8 mouse cellular contexts compared by ENCODE assay signal in the genomic region with DNA sequence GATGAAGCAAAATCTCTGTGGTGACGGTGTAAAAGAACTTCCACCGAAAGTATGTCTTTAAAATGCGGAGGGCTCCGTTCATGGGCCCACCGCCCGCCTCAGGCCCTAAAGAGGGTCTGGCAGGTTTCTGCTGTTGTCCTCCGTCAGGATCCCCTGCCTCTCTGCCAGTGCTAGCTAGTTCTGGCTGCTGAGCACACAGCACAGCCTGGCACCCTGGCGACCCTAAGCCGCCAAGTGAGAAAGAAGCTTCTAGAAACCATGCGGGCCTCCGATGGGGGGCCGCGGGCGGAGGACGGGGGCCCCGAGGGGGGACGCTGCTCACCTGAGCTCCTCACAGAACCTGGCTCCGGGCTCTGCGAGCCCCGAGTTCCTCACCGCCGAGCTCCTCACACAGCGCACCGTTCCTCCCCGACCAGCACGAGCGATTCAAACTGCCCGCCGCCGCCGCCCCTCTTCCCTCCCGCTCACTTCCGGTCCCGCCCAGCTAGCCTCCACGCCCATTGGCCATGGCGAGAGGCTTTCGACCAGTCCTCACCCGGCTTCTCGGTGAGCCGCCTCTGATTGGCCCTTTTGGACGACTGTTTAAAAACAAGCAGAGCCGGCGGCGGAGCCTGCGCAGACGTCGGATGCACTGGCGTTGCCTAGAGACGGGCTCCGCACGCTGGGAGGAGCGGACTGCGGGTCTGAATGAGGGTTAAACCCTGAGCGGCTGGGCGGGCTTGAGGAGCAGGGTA. TPM values are rescaled to one million over a fixed set of nuclear protein-coding genes. Genes with fewer than 3 reads are reported as not detected.
DNase-seq lines count a peak whose midpoint lies in the region; ATAC-seq and TF ChIP-seq lines count a peak whose summit lies in the region.

TSS of gene Cenpf (minus strand) at position 433 of the 734 bp plus-strand sequence.

- H3K27ac ChIP-seq in embryonic facial prominence, embryonic 14.5 days (replicated peaks; ENCODE audit: low read depth, low read length) = peak within 1 kb of the TSS; percentile 68
- H3K27ac ChIP-seq in heart, adult 2 months = peak within 1 kb of the TSS; percentile 67; the same call in 1 of the 2 replicates
- H3K27ac ChIP-seq in limb, embryonic 13.5 days = peak within 1 kb of the TSS; percentile 29; the same call in 1 of the 2 replicates
- H3K27ac ChIP-seq in midbrain, embryonic 16.5 days (ENCODE audit: low read length) = no peak within 1 kb of the TSS

- peak; percentile 55; the same call in 1 of the 2 replicates for TF ChIP-seq POLR2A in heart, adult 2 months (IDR thresholded peaks at IDR 0.05; ENCODE audit: insufficient read depth, low read depth, low read length)

- no peaks in the 10 kb centered on the region for H3K9me3 ChIP-seq in embryonic facial prominence, embryonic 14.5 days (ENCODE audit: control insufficient read depth, low read length)
- no peaks in the 10 kb centered on the region for H3K9me3 ChIP-seq in limb, embryonic 13.5 days
- no peaks in the 10 kb centered on the region for H3K9me3 ChIP-seq in midbrain, embryonic 16.5 days (replicated peaks; ENCODE audit: control insufficient read depth, low read length, poor library complexity, severe bottlenecking)

- H3K4me2 ChIP-seq in embryonic facial prominence, embryonic 14.5 days (ENCODE audit: low read depth, low read length) = peak within 1 kb of the TSS; percentile 88
- H3K4me2 ChIP-seq in limb, embryonic 13.5 days (replicated peaks) = peak within 1 kb of the TSS; percentile 94
- peak within 1 kb of the TSS; percentile 77 for H3K4me2 ChIP-seq in midbrain, embryonic 16.5 days (ENCODE audit: low read length)

- H3K27me3 ChIP-seq in embryonic facial prominence, embryonic 14.5 days (replicated peaks; ENCODE audit: control insufficient read depth, insufficient read depth, low read length) = no peaks in the 10 kb centered on the region
- H3K27me3 ChIP-seq in heart, adult 2 months (ENCODE audit: control insufficient read depth, insufficient read depth, low read length) = no peaks in the 10 kb centered on the region
- no peaks in the 10 kb centered on the region for H3K27me3 ChIP-seq in limb, embryonic 13.5 days
- H3K27me3 ChIP-seq in midbrain, embryonic 16.5 days (ENCODE audit: control insufficient read depth, insufficient read depth, low read depth, low read length) = no peaks in the 10 kb centered on the region

- ATAC-seq in embryonic facial prominence, embryonic 14.5 days (ENCODE audit: low read depth) = peak; percentile 100
- ATAC-seq in limb, embryonic 13.5 days (ENCODE audit: low FRiP score, low read depth) = peak; percentile 100
- peak; percentile 100 for ATAC-seq in midbrain, embryonic 16.5 days

- peak; percentile 99 for DNase-seq in 3T3-L1 (ENCODE audit: low read depth, low spot score)
- peak; percentile 92 to 96 for DNase-seq in adrenal gland, postnatal 4 days (ENCODE audit: low spot score in 2 of 2)
- peak; percentile 100 for DNase-seq in embryonic facial prominence, embryonic 14.5 days (ENCODE audit: low spot score)
- DNase-seq in heart, adult 2 months = peak; percentile 97 to 98
- DNase-seq in kidney, adult 8-10 months = peak; percentile 98
- DNase-seq in spleen, postnatal 10 days (ENCODE audit: low spot score in 2 of 2) = peak; percentile 90 to 99

- intact Hi-C loops in heart, adult 2 months (cut with DNase I) = no loop called here

- no peak for TF ChIP-seq EP300 in heart, adult 2 months (IDR thresholded peaks at IDR 0.05; ENCODE audit: insufficient read depth, low read depth, low read length)

- peak within 1 kb of the TSS; percentile 80 for H3K4me3 ChIP-seq in embryonic facial prominence, embryonic 14.5 days (ENCODE audit: low read depth, low read length)
- H3K4me3 ChIP-seq in heart, adult 2 months = peak within 1 kb of the TSS; percentile 84
- H3K4me3 ChIP-seq in limb, embryonic 13.5 days = peak within 1 kb of the TSS; percentile 77
- peak within 1 kb of the TSS; percentile 57 for H3K4me3 ChIP-seq in midbrain, embryonic 16.5 days (ENCODE audit: low read depth, low read length)

- peak within 1 kb of the TSS; percentile 80 for H3K9ac ChIP-seq in embryonic facial prominence, embryonic 14.5 days (ENCODE audit: low read depth, low read length)
- peak within 1 kb of the TSS; percentile 46 for H3K9ac ChIP-seq in heart, adult 2 months (ENCODE audit: low read depth, low read length)
- H3K9ac ChIP-seq in limb, embryonic 13.5 days = peak within 1 kb of the TSS; percentile 75
- peak within 1 kb of the TSS; percentile 47; the same call in 1 of the 2 replicates for H3K9ac ChIP-seq in midbrain, embryonic 16.5 days (ENCODE audit: low read depth, low read length)

- WGBS in embryonic facial prominence, embryonic 14.5 days = under 1% methylated on average over 46 of the region's 55 CpGs
- WGBS in heart, adult 2 months = under 1% methylated on average over 55 of the region's 55 CpGs
- under 1% methylated on average over 55 of the region's 55 CpGs for whole genome bisulfite sequencing in limb, embryonic 13.5 days
- WGBS in midbrain, embryonic 16.5 days = under 1% methylated on average over 47 of the region's 55 CpGs

- peaks cover 11% of the 10 kb centered on the region for H3K4me1 ChIP-seq in embryonic facial prominence, embryonic 14.5 days (ENCODE audit: control insufficient read depth, insufficient read depth, low read length)
- H3K4me1 ChIP-seq in heart, adult 2 months (ENCODE audit: control insufficient read depth, insufficient read depth, low read length) = no peaks in the 10 kb centered on the region; the same call in 1 of the 2 replicates
- peaks cover 34% of the 10 kb centered on the region for H3K4me1 ChIP-seq in limb, embryonic 13.5 days
- peaks cover 11% of the 10 kb centered on the region for H3K4me1 ChIP-seq in midbrain, embryonic 16.5 days (ENCODE audit: control insufficient read depth, insufficient read depth, low read length)

- H3K36me3 ChIP-seq in embryonic facial prominence, embryonic 14.5 days (ENCODE audit: control insufficient read depth, insufficient read depth, low read length) = peaks cover 24% of the 10 kb centered on the region
- H3K36me3 ChIP-seq in heart, adult 2 months (ENCODE audit: control insufficient read depth, insufficient read depth, low read length) = no peaks in the 10 kb centered on the region
- H3K36me3 ChIP-seq in limb, embryonic 13.5 days = peaks cover 28% of the 10 kb centered on the region
- no peaks in the 10 kb centered on the region for H3K36me3 ChIP-seq in midbrain, embryonic 16.5 days (ENCODE audit: control insufficient read depth, insufficient read depth, low read length)

- H3K79me2 ChIP-seq in heart, adult 2 months (replicated peaks; ENCODE audit: control insufficient read depth, insufficient read depth, low read length) = no peaks in the 10 kb centered on the region

- no peak for TF ChIP-seq CTCF in heart, adult 2 months (IDR thresholded peaks at IDR 0.05)

RNA-seq across cellular contexts. Expression of gene Cenpf, which starts in this region (rescaled TPM):
- 10 to 100 TPM; 28.6 to 30.1 TPM for total RNA-seq in adrenal gland, postnatal 4 days (2021)
- polyA plus RNA-seq in embryonic facial prominence, embryonic 14.5 days (2014; fragmentation: Nextera tagmentation; extraction: Ambion mirVana) = 54.4 and 62.8 TPM in 2 replicates
- 1 to 10 TPM; 5.4 to 5.5 TPM for total RNA-seq in heart, adult 2 months (2021)
- 2.0 and 2.9 TPM in 2 replicates for polyA plus RNA-seq in heart, adult 2 months (2012; rRNA removed)
- 88.0 and 92.3 TPM in 2 replicates for polyA plus RNA-seq in limb, embryonic 13.5 days (2015; fragmentation: Nextera tagmentation; extraction: Ambion mirVana)
- polyA plus RNA-seq in midbrain, embryonic 16.5 days (2015; fragmentation: Nextera tagmentation; extraction: Ambion mirVana) = 10.1 and 11.2 TPM in 2 replicates

Comparison
In these comparisons a context has a peak if more than half of its experiments do, and no peak if none do; other contexts are left out.
1. RNA of gene Cenpf (total RNA-seq): 28.6 to 30.1 TPM in adrenal gland, postnatal 4 days; 5.4 to 5.5 TPM in heart, adult 2 months; every median in the first group is over 4 times any median in the second.
2. Peak in every context shown above with its lines, with median percentiles within 50 percentile points of each other: DNase-seq, ATAC-seq, H3K4me2 ChIP-seq, H3K4me3 ChIP-seq and H3K9ac ChIP-seq.